In genomic region chr2:20939367-20939766, GRCm38 (mm10) we compare ENCODE assay signal across 16 mouse cellular contexts. TPM values are rescaled to one million over a fixed set of nuclear protein-coding genes. Genes with fewer than 3 reads are reported as not detected.
A peak's percentile ranks its signal among the peaks of the same experiment; 100 is the strongest.
DNase-seq lines count a peak whose midpoint lies in the region; ATAC-seq and TF ChIP-seq lines count a peak whose summit lies in the region.
"Had no signal": no experiment of that assay in that cellular context is flagged by ENCODE, and none has a peak within 500 bp of the region (broad histone marks: within the 10 kb centered on the region; RNA-seq: fewer than 3 reads in every experiment).

No protein-coding gene starts in this region.

- 0 out of 2 replicates have a peak, but pooled peaks have one; percentile 38 for TF ChIP-seq POLR2A in heart, adult 2 months (IDR thresholded peaks at IDR 0.05; ENCODE audit: insufficient read depth, low read depth, low read length)

- DNase-seq in kidney, postnatal 0 days (ENCODE audit: low spot score) = peak; percentile 28
- DNase-seq in kidney, postnatal 36 days = no peak
- peak; percentile 53 to 63 for DNase-seq in heart, adult 2 months
- DNase-seq in heart, postnatal 14 days = peak; percentile 55 to 71
- DNase-seq in lung, postnatal 4 days = peak; percentile 14 to 74
- no peak for DNase-seq in ovary, postnatal 14 days (ENCODE audit: low spot score)
- DNase-seq in frontal cortex, postnatal 25 days (ENCODE audit: low spot score in 2 of 2) = no peak
- DNase-seq in adrenal gland, postnatal 10 days = no peak
- DNase-seq: B cell, adult 2 months; cerebellum, adult 9-11 months; kidney, adult 18-20 months; thymus, adult 2 months had no signal

- WGBS in kidney, postnatal 0 days = 61% methylated on average over 3 of the region's 3 CpGs
- 17% methylated on average over 3 of the region's 3 CpGs for WGBS in heart, adult 2 months

- H3K27ac ChIP-seq in kidney, postnatal 0 days = no peak overlapping the region
- H3K27ac ChIP-seq in heart, adult 2 months = peak overlapping the region; percentile 69
- H3K27ac ChIP-seq: embryonic facial prominence, embryonic 12.5 days; forebrain, embryonic 15.5 days had no signal

- H3K4me1 ChIP-seq in kidney, postnatal 0 days (replicated peaks; ENCODE audit: insufficient read depth, low read length) = 0 out of 2 replicates have a peak, but pooled peaks cover 7% of the 10 kb centered on the region
- peaks cover 34% of the 10 kb centered on the region for H3K4me1 ChIP-seq in heart, adult 2 months (ENCODE audit: control insufficient read depth, insufficient read depth, low read length)

- no peak for TF ChIP-seq CTCF in kidney, postnatal 0 days (IDR thresholded peaks at IDR 0.05; ENCODE audit: low read depth)
- no peak for TF ChIP-seq CTCF in heart, adult 2 months (IDR thresholded peaks at IDR 0.05)

- H3K27me3 ChIP-seq in kidney, postnatal 0 days (ENCODE audit: insufficient read depth, low read length) = no peaks in the 10 kb centered on the region
- no peaks in the 10 kb centered on the region for H3K27me3 ChIP-seq in heart, adult 2 months (ENCODE audit: control insufficient read depth, insufficient read depth, low read length)
- H3K27me3 ChIP-seq: embryonic facial prominence, embryonic 12.5 days; forebrain, embryonic 15.5 days had no signal

- H3K36me3 ChIP-seq in kidney, postnatal 0 days (ENCODE audit: insufficient read depth, low read length) = no peaks in the 10 kb centered on the region
- H3K36me3 ChIP-seq in heart, adult 2 months (ENCODE audit: control insufficient read depth, insufficient read depth, low read length) = peaks cover 29% of the 10 kb centered on the region
- H3K36me3 ChIP-seq: embryonic facial prominence, embryonic 12.5 days; forebrain, embryonic 15.5 days had no signal

- no peak overlapping the region for H3K4me3 ChIP-seq in kidney, postnatal 0 days (replicated peaks; ENCODE audit: low read depth, low read length)
- no peak overlapping the region for H3K4me3 ChIP-seq in heart, adult 2 months
- H3K4me3 ChIP-seq: embryonic facial prominence, embryonic 12.5 days; forebrain, embryonic 15.5 days had no signal

- peaks cover 5% of the 10 kb centered on the region; the same call in 1 of the 2 replicates for H3K79me2 ChIP-seq in heart, adult 2 months (replicated peaks; ENCODE audit: control insufficient read depth, insufficient read depth, low read length)

- H3K9me3 ChIP-seq in kidney, postnatal 0 days (replicated peaks; ENCODE audit: low read length) = no peaks in the 10 kb centered on the region
- H3K9me3 ChIP-seq: embryonic facial prominence, embryonic 12.5 days; forebrain, embryonic 15.5 days; G1E had no signal

- intact Hi-C loops in heart, adult 2 months (cut with DNase I) = loop anchor here (5.0 kb wide), 1 partner anchor 37 kb away; no protein-coding TSS in a partner anchor
- intact Hi-C loops in heart, postnatal 14 days (cut with DNase I) = no loop called here

- H3K9ac ChIP-seq in kidney, postnatal 0 days (ENCODE audit: low read depth, low read length) = no peak overlapping the region
- no peak overlapping the region for H3K9ac ChIP-seq in heart, adult 2 months (ENCODE audit: low read depth, low read length)
- H3K9ac ChIP-seq: embryonic facial prominence, embryonic 12.5 days; forebrain, embryonic 15.5 days had no signal

- no peak for ATAC-seq in kidney, postnatal 0 days (replicated peaks; ENCODE audit: low FRiP score, low read depth)
- ATAC-seq: activated CD4-positive, CD25-positive, alpha-beta regulatory T cell, adult 4 months; forebrain, embryonic 15.5 days had no signal

- no peak overlapping the region for H3K4me2 ChIP-seq in kidney, postnatal 0 days (ENCODE audit: low read length)
- H3K4me2 ChIP-seq: embryonic facial prominence, embryonic 12.5 days; forebrain, embryonic 15.5 days had no signal

- TF ChIP-seq EP300 in heart, adult 2 months (IDR thresholded peaks at IDR 0.05; ENCODE audit: insufficient read depth, low read depth, low read length) = peak; percentile 64; the same call in 1 of the 2 replicates

RNA-seq across cellular contexts. Expression of gene Arhgap21, which starts 29.3 kb away (rescaled TPM):
- polyA plus RNA-seq in kidney, postnatal 0 days (2015; fragmentation: Nextera tagmentation; extraction: Ambion mirVana) = 8.3 and 9.6 TPM in 2 replicates
- total RNA-seq in heart, adult 2 months (2021) = 10 to 100 TPM; 65.2 to 74.5 TPM
- polyA plus RNA-seq in heart, adult 2 months (2012; rRNA removed) = 18.1 and 27.9 TPM in 2 replicates
- total RNA-seq in heart, postnatal 14 days (2021) = 10 to 100 TPM; 84.5 to 91.7 TPM
- total RNA-seq in adrenal gland, postnatal 10 days (2021) = 10 to 100 TPM; 57.5 to 78.3 TPM

Comparison
In these comparisons a context has a peak if more than half of its experiments do, and no peak if none do; other contexts are left out.
1. DNase-seq: peak in kidney, postnatal 0 days (single experiment), heart, adult 2 months (2 of 2), heart, postnatal 14 days (2 of 2) and lung, postnatal 4 days (2 of 2); none in kidney, postnatal 36 days (0 of 2), ovary, postnatal 14 days (single experiment), frontal cortex, postnatal 25 days (0 of 2) and adrenal gland, postnatal 10 days (single experiment).